Mouse (Mus musculus) C2C12 (cell line): Measurements from ENCODE around the gene Elfn2.

ENCODE experiments used
- CEBPB ChIP-seq: IDR thresholded peaks from one replicate; pipeline ENCODE4 v1.6.1; 2011; ENCODE audit warnings: low read depth, mild to moderate bottlenecking, control low read depth, moderate library complexity
- CTCF ChIP-seq: IDR thresholded peaks from one replicate; pipeline ENCODE4 v1.5.1; 2011; ENCODE audit not compliant: control insufficient read depth, insufficient read depth, insufficient read length
- MAX ChIP-seq: IDR thresholded peaks from one replicate; pipeline ENCODE4 v1.6.1; 2011; ENCODE audit warnings: mild to moderate bottlenecking, control low read depth

DNA sequence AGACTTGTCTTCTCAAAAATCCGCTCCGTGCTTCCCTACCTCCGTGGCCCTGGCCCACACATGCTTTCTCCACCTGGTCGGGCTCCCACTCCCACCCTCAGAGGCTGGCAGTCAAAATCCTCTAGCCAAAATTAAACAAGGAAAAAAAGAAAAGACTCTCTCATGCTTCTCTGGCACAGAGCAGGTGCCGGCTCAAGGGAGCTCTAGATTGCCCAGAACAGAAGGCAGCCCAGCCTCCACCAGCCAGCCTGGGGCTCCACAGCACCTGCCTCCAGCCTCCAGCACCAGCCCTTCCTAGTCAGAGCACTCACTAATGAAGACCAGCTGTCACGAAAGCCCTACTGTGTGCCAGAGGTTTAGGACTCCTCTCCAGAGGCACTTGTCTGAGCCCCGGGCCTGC is 4.8 kb downstream of the Elfn2 start:
- TF ChIP-seq MAX (no peak), CTCF (no peak), CEBPB (no peak)
